Mouse (Mus musculus) hindbrain, embryonic 11.5 days (tissue): ENCODE data around the gene Vmp1. TPM values are rescaled to one million over a fixed set of nuclear protein-coding genes. Genes with fewer than 3 reads are reported as not detected.

Experiments
- ATAC-seq: fragments of 200-750 bp; cut with Nextera tagmentation; 2 replicates; pipeline ENCODE4 v1.8.0; 2017; ENCODE audit warnings: mild to moderate bottlenecking, moderate TSS enrichment, moderate library complexity; ENCODE audit not compliant: low FRiP score
- DNase-seq: peaks from one replicate; pipeline ENCODE4 v3.0.0-alpha.2; 2015; ENCODE audit warnings: low spot score
- H3K27ac ChIP-seq: fragments of 300-500 bp; sonication (generic); 2 replicates; pipeline ENCODE4 v1.5.1; 2014; ENCODE audit warnings: mild to moderate bottlenecking, low read depth, low read length
- H3K27me3 ChIP-seq: fragments of 300-500 bp; sonication (generic); 2 replicates; pipeline ENCODE4 v1.6.1; 2014; ENCODE audit warnings: mild to moderate bottlenecking, low read length, moderate library complexity, mixed read lengths; ENCODE audit not compliant: control insufficient read depth, insufficient read depth
- H3K36me3 ChIP-seq: fragments of 300-500 bp; sonication (generic); 2 replicates; pipeline ENCODE4 v1.6.1; 2014; ENCODE audit warnings: mild to moderate bottlenecking, low read length, moderate library complexity, mixed read lengths; ENCODE audit not compliant: control insufficient read depth, insufficient read depth
- H3K4me1 ChIP-seq: fragments of 300-500 bp; sonication (generic); replicated peaks from 2 replicates; pipeline ENCODE4 v1.6.1; 2014; ENCODE audit warnings: low read length, mixed read lengths; ENCODE audit not compliant: control insufficient read depth, insufficient read depth
- H3K4me2 ChIP-seq: fragments of 300-500 bp; sonication (generic); replicated peaks from 2 replicates; pipeline ENCODE4 v1.6.1; 2014; ENCODE audit warnings: mild to moderate bottlenecking, low read depth, low read length
- H3K4me3 ChIP-seq: fragments of 300-500 bp; sonication (generic); 2 replicates; pipeline ENCODE4 v1.5.1; 2014; ENCODE audit warnings: low read depth, low read length
- H3K9ac ChIP-seq: fragments of 300-500 bp; sonication (generic); 2 replicates; pipeline ENCODE4 v1.6.1; 2014; ENCODE audit warnings: low read depth, low read length
- H3K9me3 ChIP-seq: fragments of 300-500 bp; sonication (generic); 2 replicates; pipeline ENCODE4 v1.6.1; 2016; ENCODE audit warnings: low read length; ENCODE audit not compliant: control insufficient read depth
- WGBS: fragments of 180-500 bp; shearing (Covaris S2); extraction: QIAGEN DNeasy Blood & Tissue Kit; methylation state at CpG from one replicate; pipeline ENCODE4 v1.1.7; 2014; 5-methylcytosine and 5-hydroxymethylcytosine counted together
- polyA plus RNA-seq: library from polyadenylated mRNA; unstranded; fragments of >200 nt; fragmentation: Nextera tagmentation; extraction: Ambion mirVana; gene quantifications from 2 replicates; pipeline ENCODE4 v1.2.1, GENCODE M21; 2014

Gene Vmp1
- polyA plus RNA-seq, 1 experiment from 2014 or later, result 105 TPM

- H3K27me3 ChIP-seq, result no peaks in the 10 kb centered on the region
- H3K4me1 ChIP-seq, result no peaks in the 10 kb centered on the region
- H3K4me3 ChIP-seq, result no peak overlapping the region
- H3K4me2 ChIP-seq, result no peak overlapping the region
- H3K27ac ChIP-seq, result no peak overlapping the region
- H3K36me3 ChIP-seq, result no peaks in the 10 kb centered on the region; the same call in 1 of the 2 replicates
- ATAC-seq, result no peak
- 96% methylated on average over 7 of the region's 7 CpGs for WGBS
- no peak overlapping the region for H3K9ac ChIP-seq
- no peaks in the 10 kb centered on the region for H3K9me3 ChIP-seq
- no peak for DNase-seq
Measured at GRCm38 (mm10) chr11:86629941-86630340, 53.7 kb downstream of the Vmp1 start.

- H3K27me3 ChIP-seq, result no peaks in the 10 kb centered on the region
- no peak overlapping the region for H3K9ac ChIP-seq
- no peak overlapping the region for H3K4me2 ChIP-seq
- no peak for DNase-seq
- no peaks in the 10 kb centered on the region; the same call in 1 of the 2 replicates for H3K36me3 ChIP-seq
- no peak for ATAC-seq
- no peak overlapping the region for H3K4me3 ChIP-seq
- H3K9me3 ChIP-seq, result no peaks in the 10 kb centered on the region
- no peaks in the 10 kb centered on the region for H3K4me1 ChIP-seq
- WGBS, result 91% methylated on average over 3 of the region's 3 CpGs
- H3K27ac ChIP-seq, result no peak overlapping the region
Measured at GRCm38 (mm10) chr11:86629445-86629844, 54.2 kb downstream of the Vmp1 start.

GRCm38 (mm10) chr11:86628448-86628847, 55.2 kb downstream of the Vmp1 start:
- Histone ChIP-seq H3K27me3 (no peaks in the 10 kb centered on the region), H3K9ac (no peak overlapping the region), H3K36me3 (no peaks in the 10 kb centered on the region), H3K4me1 (no peaks in the 10 kb centered on the region), H3K4me2 (no peak overlapping the region), H3K4me3 (no peak overlapping the region), H3K27ac (no peak overlapping the region), H3K9me3 (no peaks in the 10 kb centered on the region)
- DNase-seq (no peak), ATAC-seq (no peak)
- 89% methylated on average over 2 of the region's 2 CpGs for WGBS

- ATAC-seq (no peak), DNase-seq (no peak)
- Histone ChIP-seq H3K4me3 (no peak overlapping the region), H3K27ac (no peak overlapping the region), H3K9ac (no peak overlapping the region), H3K4me1 (no peaks in the 10 kb centered on the region), H3K9me3 (no peaks in the 10 kb centered on the region), H3K36me3 (no peaks in the 10 kb centered on the region), H3K4me2 (no peak overlapping the region), H3K27me3 (no peaks in the 10 kb centered on the region)
Measured at GRCm38 (mm10) chr11:86627649-86628048, 56.0 kb downstream of the Vmp1 start.

GRCm38 (mm10) chr11:86626714-86627113, 56.9 kb downstream of the Vmp1 start:
- 94% methylated on average over 4 of the region's 4 CpGs for WGBS
- no peak for ATAC-seq
- Histone ChIP-seq H3K4me3 (no peak overlapping the region), H3K4me2 (no peak overlapping the region), H3K9me3 (no peaks in the 10 kb centered on the region), H3K27me3 (no peaks in the 10 kb centered on the region), H3K27ac (no peak overlapping the region), H3K36me3 (no peaks in the 10 kb centered on the region), H3K9ac (no peak overlapping the region), H3K4me1 (no peaks in the 10 kb centered on the region)
- DNase-seq, result no peak

- Histone ChIP-seq H3K27ac (no peak overlapping the region), H3K9me3 (no peaks in the 10 kb centered on the region), H3K9ac (no peak overlapping the region), H3K4me2 (no peak overlapping the region), H3K4me3 (no peak overlapping the region), H3K36me3 (no peaks in the 10 kb centered on the region), H3K27me3 (no peaks in the 10 kb centered on the region), H3K4me1 (no peaks in the 10 kb centered on the region)
- ATAC-seq (no peak), DNase-seq (no peak)
- 79% methylated on average over 5 of the region's 5 CpGs for WGBS
Measured at GRCm38 (mm10) chr11:86624237-86624941, 59.2 kb downstream of the Vmp1 start.

- no peak overlapping the region for H3K9ac ChIP-seq
- no peaks in the 10 kb centered on the region for H3K9me3 ChIP-seq
- no peaks in the 10 kb centered on the region for H3K4me1 ChIP-seq
- ATAC-seq (no peak), DNase-seq (no peak)
- no peaks in the 10 kb centered on the region for H3K27me3 ChIP-seq
- WGBS, result 78% methylated on average over 1 of the region's 1 CpGs
- no peak overlapping the region for H3K4me2 ChIP-seq
- no peaks in the 10 kb centered on the region for H3K36me3 ChIP-seq
- no peak overlapping the region for H3K4me3 ChIP-seq
- no peak overlapping the region for H3K27ac ChIP-seq
Measured at GRCm38 (mm10) chr11:86623402-86624010, 60.1 kb downstream of the Vmp1 start.

GRCm38 (mm10) chr11:86622191-86622912, 61.3 kb downstream of the Vmp1 start:
- Histone ChIP-seq H3K27me3 (no peaks in the 10 kb centered on the region), H3K4me1 (no peaks in the 10 kb centered on the region), H3K36me3 (no peaks in the 10 kb centered on the region), H3K4me3 (no peak overlapping the region), H3K9me3 (no peaks in the 10 kb centered on the region), H3K9ac (no peak overlapping the region), H3K27ac (no peak overlapping the region), H3K4me2 (no peak overlapping the region)
- ATAC-seq (no peak), DNase-seq (no peak)
- WGBS, result 81% methylated on average over 1 of the region's 1 CpGs
